Mouse (Mus musculus): ENCODE measurements around the gene Pigl. TPM values are rescaled to one million over a fixed set of nuclear protein-coding genes. Genes with fewer than 3 reads are reported as not detected.

The Pigl gene
- 14.7 and 15.9 TPM in 2 replicates for polyA plus RNA-seq (2016; fragmentation: Nextera tagmentation; extraction: Ambion mirVana)

GRCm38 (mm10) chr11:62458276-62458724 lies at the start of gene Pigl, which contains the start of gene Ncor1:
Pigl (plus strand) TSS chr11:62458460.
Ncor1 (minus strand) TSS chr11:62458541.
- WGBS, result under 1% methylated on average over 33 of the region's 33 CpGs
- Histone ChIP-seq H3K27me3 (replicated peaks; ENCODE audit: low read depth, poor library complexity, severe bottlenecking) (no peaks in the 10 kb centered on the region), H3K4me1 (peaks cover 26% of the 10 kb centered on the region), H3K36me3 (replicated peaks) (peaks cover 7% of the 10 kb centered on the region), H3K9me3 (no peaks in the 10 kb centered on the region), H3K27ac (replicated peaks) (peak within 1 kb of the TSS; percentile 99), H3K4me3 (peak within 1 kb of the TSS; percentile 95)
- peak; percentile 90 for DNase-seq (ENCODE audit: low spot score)

GRCm38 (mm10) chr11:62408848-62409247 lies 49.4 kb upstream of the Pigl start:
- no peaks in the 10 kb centered on the region for H3K4me1 ChIP-seq
- H3K9me3 ChIP-seq, result no peaks in the 10 kb centered on the region
- H3K36me3 ChIP-seq (replicated peaks), result peaks cover 79% of the 10 kb centered on the region
- no peaks in the 10 kb centered on the region for H3K27me3 ChIP-seq (replicated peaks; ENCODE audit: low read depth, poor library complexity, severe bottlenecking)
- WGBS, result 91% methylated on average over 2 of the region's 2 CpGs
- no peak overlapping the region for H3K4me3 ChIP-seq
- DNase-seq (ENCODE audit: low spot score), result no peak
- H3K27ac ChIP-seq (replicated peaks), result no peak overlapping the region

GRCm38 (mm10) chr11:62409611-62410010 lies 48.6 kb upstream of the Pigl start:
- Histone ChIP-seq H3K27ac (replicated peaks) (no peak overlapping the region), H3K4me3 (no peak overlapping the region), H3K27me3 (replicated peaks; ENCODE audit: low read depth, poor library complexity, severe bottlenecking) (no peaks in the 10 kb centered on the region), H3K4me1 (no peaks in the 10 kb centered on the region), H3K36me3 (replicated peaks) (peaks cover 83% of the 10 kb centered on the region), H3K9me3 (no peaks in the 10 kb centered on the region)
- no peak for DNase-seq (ENCODE audit: low spot score)
- 94% methylated on average over 1 of the region's 1 CpGs for WGBS

- Histone ChIP-seq H3K9me3 (no peaks in the 10 kb centered on the region), H3K4me3 (no peak overlapping the region), H3K4me1 (no peaks in the 10 kb centered on the region), H3K27me3 (replicated peaks; ENCODE audit: low read depth, poor library complexity, severe bottlenecking) (no peaks in the 10 kb centered on the region), H3K36me3 (replicated peaks) (peaks cover 91% of the 10 kb centered on the region), H3K27ac (replicated peaks) (no peak overlapping the region)
- 91% methylated on average over 4 of the region's 4 CpGs for WGBS
- no peak for DNase-seq (ENCODE audit: low spot score)
These were observed 43.2 kb upstream of the Pigl start for GRCm38 (mm10) chr11:62415026-62415425.

GRCm38 (mm10) chr11:62424525-62424924 lies 33.7 kb upstream of the Pigl start:
- WGBS, result 84% methylated on average over 2 of the region's 2 CpGs
- Histone ChIP-seq H3K4me3 (no peak overlapping the region), H3K27me3 (replicated peaks; ENCODE audit: low read depth, poor library complexity, severe bottlenecking) (no peaks in the 10 kb centered on the region), H3K36me3 (replicated peaks) (peaks cover 74% of the 10 kb centered on the region), H3K27ac (replicated peaks) (no peak overlapping the region), H3K4me1 (no peaks in the 10 kb centered on the region), H3K9me3 (no peaks in the 10 kb centered on the region)
- DNase-seq (ENCODE audit: low spot score), result no peak

GRCm38 (mm10) chr11:62426266-62426665 lies 32.0 kb upstream of the Pigl start:
- no peaks in the 10 kb centered on the region for H3K4me1 ChIP-seq
- H3K27me3 ChIP-seq (replicated peaks; ENCODE audit: low read depth, poor library complexity, severe bottlenecking), result no peaks in the 10 kb centered on the region
- DNase-seq (ENCODE audit: low spot score), result no peak
- 87% methylated on average over 5 of the region's 5 CpGs for WGBS
- peaks cover 75% of the 10 kb centered on the region for H3K36me3 ChIP-seq (replicated peaks)
- no peak overlapping the region for H3K27ac ChIP-seq (replicated peaks)
- H3K9me3 ChIP-seq, result no peaks in the 10 kb centered on the region
- no peak overlapping the region for H3K4me3 ChIP-seq

GRCm38 (mm10) chr11:62427105-62427504 lies 31.2 kb upstream of the Pigl start:
- WGBS, result 83% methylated on average over 2 of the region's 3 CpGs
- H3K9me3 ChIP-seq, result no peaks in the 10 kb centered on the region
- H3K27me3 ChIP-seq (replicated peaks; ENCODE audit: low read depth, poor library complexity, severe bottlenecking), result no peaks in the 10 kb centered on the region
- H3K4me1 ChIP-seq, result no peaks in the 10 kb centered on the region
- DNase-seq (ENCODE audit: low spot score), result peak; percentile 17
- peaks cover 75% of the 10 kb centered on the region for H3K36me3 ChIP-seq (replicated peaks)
- no peak overlapping the region for H3K27ac ChIP-seq (replicated peaks)
- no peak overlapping the region for H3K4me3 ChIP-seq

- Histone ChIP-seq H3K36me3 (replicated peaks) (peaks cover 87% of the 10 kb centered on the region), H3K4me1 (no peaks in the 10 kb centered on the region), H3K27ac (replicated peaks) (no peak overlapping the region), H3K9me3 (no peaks in the 10 kb centered on the region), H3K4me3 (no peak overlapping the region), H3K27me3 (replicated peaks; ENCODE audit: low read depth, poor library complexity, severe bottlenecking) (no peaks in the 10 kb centered on the region)
- DNase-seq (ENCODE audit: low spot score), result no peak
- WGBS, result 98% methylated on average over 2 of the region's 2 CpGs
These were observed 26.0 kb upstream of the Pigl start for GRCm38 (mm10) chr11:62432211-62432610.

- Histone ChIP-seq H3K9me3 (no peaks in the 10 kb centered on the region), H3K4me1 (no peaks in the 10 kb centered on the region), H3K27me3 (replicated peaks; ENCODE audit: low read depth, poor library complexity, severe bottlenecking) (no peaks in the 10 kb centered on the region), H3K27ac (replicated peaks) (no peak overlapping the region), H3K36me3 (replicated peaks) (peaks cover 64% of the 10 kb centered on the region), H3K4me3 (no peak overlapping the region)
- WGBS, result 92% methylated on average over 9 of the region's 9 CpGs
- no peak for DNase-seq (ENCODE audit: low spot score)
These were observed 17.5 kb upstream of the Pigl start for GRCm38 (mm10) chr11:62440670-62441315.

- Histone ChIP-seq H3K9me3 (no peaks in the 10 kb centered on the region), H3K4me3 (no peak overlapping the region), H3K27me3 (replicated peaks; ENCODE audit: low read depth, poor library complexity, severe bottlenecking) (no peaks in the 10 kb centered on the region), H3K27ac (replicated peaks) (no peak overlapping the region), H3K4me1 (no peaks in the 10 kb centered on the region), H3K36me3 (replicated peaks) (peaks cover 52% of the 10 kb centered on the region)
- DNase-seq (ENCODE audit: low spot score), result no peak
- 94% methylated on average over 3 of the region's 3 CpGs for WGBS
These were observed 12.5 kb upstream of the Pigl start for GRCm38 (mm10) chr11:62445799-62446198.

- no peak for DNase-seq (ENCODE audit: low spot score)
- Histone ChIP-seq H3K36me3 (replicated peaks) (peaks cover 58% of the 10 kb centered on the region), H3K4me1 (no peaks in the 10 kb centered on the region), H3K4me3 (no peak overlapping the region), H3K9me3 (no peaks in the 10 kb centered on the region), H3K27ac (replicated peaks) (no peak overlapping the region), H3K27me3 (replicated peaks; ENCODE audit: low read depth, poor library complexity, severe bottlenecking) (no peaks in the 10 kb centered on the region)
- WGBS, result 97% methylated on average over 6 of the region's 6 CpGs
These were observed 9.3 kb upstream of the Pigl start for GRCm38 (mm10) chr11:62448971-62449370.

GRCm38 (mm10) chr11:62455193-62455592 lies 3.1 kb upstream of the Pigl start:
- peak overlapping the region; percentile 95 for H3K4me3 ChIP-seq
- peaks cover 21% of the 10 kb centered on the region for H3K36me3 ChIP-seq (replicated peaks)
- 93% methylated on average over 1 of the region's 1 CpGs for WGBS
- DNase-seq (ENCODE audit: low spot score), result no peak
- H3K9me3 ChIP-seq, result no peaks in the 10 kb centered on the region
- H3K4me1 ChIP-seq, result peaks cover 26% of the 10 kb centered on the region
- H3K27ac ChIP-seq (replicated peaks), result no peak overlapping the region
- no peaks in the 10 kb centered on the region for H3K27me3 ChIP-seq (replicated peaks; ENCODE audit: low read depth, poor library complexity, severe bottlenecking)

GRCm38 (mm10) chr11:62456021-62456482 lies 2.2 kb upstream of the Pigl start:
- Histone ChIP-seq H3K4me1 (peaks cover 26% of the 10 kb centered on the region), H3K9me3 (no peaks in the 10 kb centered on the region), H3K36me3 (replicated peaks) (peaks cover 13% of the 10 kb centered on the region), H3K4me3 (peak overlapping the region; percentile 95), H3K27me3 (replicated peaks; ENCODE audit: low read depth, poor library complexity, severe bottlenecking) (no peaks in the 10 kb centered on the region), H3K27ac (replicated peaks) (peak overlapping the region; percentile 99)
- DNase-seq (ENCODE audit: low spot score), result no peak
- 13% methylated on average over 3 of the region's 3 CpGs for WGBS
